Mouse (Mus musculus) large intestine, adult 2 months (tissue): ENCODE measurements around the gene Rab3gap2. TPM values are rescaled to one million over a fixed set of nuclear protein-coding genes. Genes with fewer than 3 reads are reported as not detected.

ENCODE experiments used
- DNase-seq: peaks from one replicate; pipeline ENCODE4 v3.0.0-alpha.2; 2012; ENCODE audit warnings: low read depth, low spot score
- WGBS: fragments of 180-500 bp; shearing (Covaris S2); methylation state at CpG from one replicate; pipeline ENCODE4 v1.1.7; 2018; 5-methylcytosine and 5-hydroxymethylcytosine counted together
- polyA plus RNA-seq: library from polyadenylated mRNA; depleted of rRNA; stranded (reverse); fragments of >200 nt; gene quantifications from 2 replicates; pipeline ENCODE4 v1.2.3, GENCODE M21; 2012; rRNA removed

The Rab3gap2 gene
- 18.2 and 31.0 TPM in 2 replicates for polyA plus RNA-seq

GRCm38 (mm10) chr1:185203909-185204661 lies at the start of gene Rab3gap2:
Rab3gap2 (plus strand) TSS chr1:185204117.
- peak; percentile 89 for DNase-seq

DNA sequence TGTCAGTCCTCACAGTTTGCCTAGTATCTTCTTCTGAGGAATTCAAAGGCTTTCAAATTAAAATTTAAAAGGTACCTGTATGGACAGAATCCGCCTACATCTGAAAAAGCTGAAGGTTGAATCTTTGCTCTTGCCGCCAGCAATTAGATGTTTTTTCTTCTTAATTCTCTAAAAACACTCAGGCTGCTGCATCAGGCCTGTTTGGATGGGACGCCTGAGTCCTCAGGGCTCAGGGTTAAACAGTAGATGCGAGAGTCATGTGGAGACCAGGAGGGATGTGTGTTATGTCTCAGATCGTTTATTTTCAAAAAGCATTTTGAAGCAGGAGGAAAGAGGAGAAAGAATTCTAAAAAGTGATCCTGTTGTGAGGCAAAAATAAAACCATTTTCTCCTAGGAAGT lies 30.3 kb upstream of the Rab3gap2 start:
- no peak for DNase-seq
- WGBS: 93% methylated on average over 5 of the region's 5 CpGs

More at GRCm38 (mm10) chr1:185203909-185204661, at the start of gene Rab3gap2:
- WGBS: under 1% methylated on average over 56 of the region's 57 CpGs

DNA sequence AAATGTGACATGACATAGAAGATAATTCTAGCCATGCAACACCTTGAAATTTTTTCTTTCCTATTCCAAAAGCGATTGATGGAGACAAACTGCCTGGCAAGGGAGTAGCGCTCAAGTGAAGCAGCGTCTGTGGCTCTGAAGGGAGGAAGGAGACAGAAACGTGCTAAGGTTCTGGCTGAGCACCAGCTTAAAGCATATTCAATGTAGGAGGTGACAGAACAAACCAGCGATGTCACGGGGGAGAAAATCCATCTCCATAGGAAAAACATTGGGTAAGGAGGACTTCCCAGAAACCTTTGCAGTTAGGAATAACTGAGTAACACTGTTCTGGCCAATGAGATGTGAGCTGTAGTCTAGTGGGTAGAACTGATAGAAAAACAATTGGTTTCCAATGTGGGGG lies 26.1 kb upstream of the Rab3gap2 start:
- no peak for DNase-seq
- WGBS: 81% methylated on average over 6 of the region's 6 CpGs

- no peak for DNase-seq
- WGBS: 69% methylated on average over 9 of the region's 9 CpGs
Measured at GRCm38 (mm10) chr1:185183591-185184330, 20.2 kb upstream of the Rab3gap2 start.

GRCm38 (mm10) chr1:185185556-185185955 lies 18.4 kb upstream of the Rab3gap2 start:
- 82% methylated on average over 9 of the region's 9 CpGs for WGBS
- no peak for DNase-seq

DNA sequence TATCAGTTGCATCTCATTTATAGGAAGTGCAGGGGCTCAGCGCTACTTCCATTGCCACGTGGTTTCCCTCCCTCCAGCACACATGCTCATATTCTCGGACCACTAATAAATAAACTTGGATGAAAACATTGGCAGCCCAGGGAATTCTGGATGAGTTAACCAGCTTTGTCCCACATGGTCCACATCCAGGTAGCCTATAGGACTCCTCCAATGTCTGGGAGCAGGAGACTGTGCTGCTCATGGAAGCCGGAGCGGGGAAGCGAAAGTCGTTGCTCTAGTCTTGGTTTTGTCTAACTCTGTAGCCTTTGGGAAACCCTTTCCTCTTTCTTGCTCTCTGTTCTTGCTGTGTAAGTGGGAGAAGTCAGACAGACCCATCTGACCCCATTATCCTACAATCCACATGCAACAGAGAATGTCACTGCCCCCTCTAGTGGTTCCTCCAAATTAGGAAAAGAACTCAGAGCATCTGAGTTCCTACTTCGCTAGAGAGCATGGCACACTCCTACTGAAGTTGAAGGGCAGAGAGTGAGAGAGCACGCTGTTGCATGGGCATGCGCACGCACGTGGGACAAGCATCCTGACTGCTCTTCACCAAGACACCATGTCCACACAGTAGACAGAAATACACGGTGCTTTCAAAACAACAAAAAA lies 16.7 kb upstream of the Rab3gap2 start:
- 62% methylated on average over 13 of the region's 13 CpGs for WGBS
- no peak for DNase-seq

GRCm38 (mm10) chr1:185189901-185190300 lies 14.0 kb upstream of the Rab3gap2 start:
- DNase-seq: no peak
- WGBS: 84% methylated on average over 9 of the region's 9 CpGs

GRCm38 (mm10) chr1:185192087-185192486 lies 11.8 kb upstream of the Rab3gap2 start:
- WGBS: 35% methylated on average over 8 of the region's 8 CpGs
- DNase-seq: no peak

- 5% methylated on average over 10 of the region's 10 CpGs for WGBS
- no peak for DNase-seq
Measured at GRCm38 (mm10) chr1:185193509-185193908, 10.4 kb upstream of the Rab3gap2 start.

DNA sequence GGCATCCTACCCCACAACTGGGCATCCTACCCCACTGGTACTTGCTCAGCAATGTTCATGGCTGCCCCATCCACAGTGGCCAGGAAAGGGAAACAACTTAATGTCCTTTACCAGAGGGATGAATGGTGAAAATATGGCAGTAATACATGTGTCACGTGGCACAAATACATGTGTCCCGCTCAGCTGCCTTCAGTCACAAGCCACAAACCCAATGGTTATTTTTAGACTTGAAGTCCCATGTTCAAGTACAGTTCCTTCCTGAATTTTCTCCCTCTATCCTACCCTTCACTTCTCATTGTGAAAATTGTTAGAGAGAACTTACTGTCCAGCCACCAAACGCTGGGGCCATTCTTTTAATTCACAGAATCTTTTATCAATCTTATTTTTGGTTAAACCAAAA lies 7.6 kb upstream of the Rab3gap2 start:
- DNase-seq: no peak
- 74% methylated on average over 3 of the region's 3 CpGs for WGBS

GRCm38 (mm10) chr1:185200571-185201395 lies 3.1 kb upstream of the Rab3gap2 start:
- WGBS: 78% methylated on average over 22 of the region's 22 CpGs
- no peak for DNase-seq

GRCm38 (mm10) chr1:185201994-185202393 lies 1.9 kb upstream of the Rab3gap2 start:
- 81% methylated on average over 2 of the region's 2 CpGs for WGBS

DNA sequence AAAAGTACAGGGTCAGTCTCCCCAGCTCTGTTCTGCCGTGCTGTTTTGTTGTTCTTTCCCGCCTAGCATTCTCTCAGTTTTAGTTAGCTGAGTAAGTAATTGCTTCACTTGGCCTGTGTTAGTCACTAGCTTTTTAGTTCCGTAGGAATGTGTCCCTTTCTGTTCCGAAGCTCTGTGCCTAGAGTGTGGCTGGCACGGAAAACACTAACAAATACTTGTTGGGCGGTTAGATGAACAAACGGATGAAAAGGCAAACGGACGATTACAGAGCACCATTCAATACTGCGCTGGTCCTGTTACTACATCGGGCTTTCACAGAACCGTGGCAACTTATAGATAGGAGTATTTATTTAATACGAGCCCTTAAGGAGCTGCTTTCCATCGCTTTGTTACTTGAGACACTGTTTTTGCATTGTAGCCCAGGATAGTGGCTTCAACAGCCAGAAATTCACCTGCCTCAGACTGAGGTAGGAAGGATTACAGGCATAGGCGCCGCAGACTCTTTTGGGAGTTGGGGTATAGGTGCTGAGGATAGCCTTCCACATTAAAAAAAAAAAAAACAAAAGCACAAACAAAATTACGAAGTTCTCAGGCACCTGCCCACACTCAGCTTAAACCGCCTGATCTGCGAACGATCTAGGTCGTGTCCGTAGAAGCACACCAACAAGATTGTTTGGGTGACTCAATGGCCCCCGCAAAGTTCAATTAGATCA lies 565 bp upstream of the Rab3gap2 start:
- 2% methylated on average over 23 of the region's 23 CpGs for WGBS
- DNase-seq: no peak

More at GRCm38 (mm10) chr1:185201994-185202393, 1.9 kb upstream of the Rab3gap2 start:
- DNase-seq: no peak

DNA sequence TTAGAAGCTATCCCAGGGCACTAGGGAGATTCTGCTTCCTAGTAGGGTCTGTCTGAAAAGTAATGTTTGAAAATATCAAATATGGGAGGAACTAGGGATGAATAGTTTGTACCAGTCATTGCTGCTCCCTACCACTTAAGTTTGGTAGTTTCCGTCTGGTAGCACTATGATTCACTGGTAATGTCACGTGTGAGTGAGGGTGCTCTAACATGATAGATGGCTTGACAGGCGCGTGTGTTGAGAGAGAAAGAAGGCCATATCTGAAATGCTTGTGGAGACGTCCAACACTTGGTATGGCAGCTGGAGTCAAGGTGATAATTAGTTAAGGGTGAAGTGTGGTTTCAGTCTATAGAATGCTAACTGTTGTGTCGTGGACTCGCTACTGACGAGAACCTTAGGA lies 1.2 kb downstream of the Rab3gap2 start:
- 53% methylated on average over 8 of the region's 8 CpGs for whole genome bisulfite sequencing
- DNase-seq: no peak

GRCm38 (mm10) chr1:185207851-185208595 lies 4.1 kb downstream of the Rab3gap2 start:
- WGBS: 72% methylated on average over 13 of the region's 13 CpGs
- DNase-seq: no peak

GRCm38 (mm10) chr1:185208766-185209165 lies 4.8 kb downstream of the Rab3gap2 start:
- no peak for DNase-seq
- WGBS: 82% methylated on average over 8 of the region's 8 CpGs

GRCm38 (mm10) chr1:185209641-185210176 lies 5.8 kb downstream of the Rab3gap2 start:
- no peak for DNase-seq
- 37% methylated on average over 8 of the region's 8 CpGs for WGBS

GRCm38 (mm10) chr1:185216360-185216759 lies 12.4 kb downstream of the Rab3gap2 start:
- no peak for DNase-seq
- WGBS: 49% methylated on average over 5 of the region's 5 CpGs
